Mouse (Mus musculus): ENCODE results near the gene Cracr2b. TPM values are rescaled to one million over a fixed set of nuclear protein-coding genes. Genes with fewer than 3 reads are reported as not detected.

Cracr2b gene
- polyA plus RNA-seq, 3 experiments from 2014 or later: not detected

GRCm38 (mm10) chr7:141491151-141491550 lies 30.3 kb downstream of the Cracr2b start:
- no peak for ATAC-seq

DNA sequence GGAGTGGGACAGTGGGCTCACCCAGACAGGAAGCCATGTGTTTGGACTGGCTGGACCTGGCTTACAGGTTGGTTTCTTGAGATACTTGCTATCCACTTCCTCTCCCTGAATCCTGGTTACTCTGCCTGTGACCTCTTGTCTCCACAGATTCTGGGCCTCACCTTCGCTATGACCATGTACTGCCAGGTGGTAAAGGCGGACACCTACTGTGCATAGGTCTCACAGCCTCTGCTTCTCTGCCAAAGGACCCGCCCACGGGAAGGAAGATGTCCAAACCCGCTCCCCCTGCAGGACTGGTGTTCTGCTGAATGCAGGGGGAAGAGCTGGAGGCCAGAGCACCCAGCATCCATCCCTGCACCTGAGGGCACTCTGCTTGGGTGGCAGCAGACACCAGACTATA lies 31.8 kb downstream of the Cracr2b start:
- no peak for ATAC-seq

- no peak for ATAC-seq
Observed at GRCm38 (mm10) chr7:141493729-141494128, 32.8 kb downstream of the Cracr2b start.

GRCm38 (mm10) chr7:141495379-141495778 lies 34.5 kb downstream of the Cracr2b start:
- ATAC-seq: no peak

DNA sequence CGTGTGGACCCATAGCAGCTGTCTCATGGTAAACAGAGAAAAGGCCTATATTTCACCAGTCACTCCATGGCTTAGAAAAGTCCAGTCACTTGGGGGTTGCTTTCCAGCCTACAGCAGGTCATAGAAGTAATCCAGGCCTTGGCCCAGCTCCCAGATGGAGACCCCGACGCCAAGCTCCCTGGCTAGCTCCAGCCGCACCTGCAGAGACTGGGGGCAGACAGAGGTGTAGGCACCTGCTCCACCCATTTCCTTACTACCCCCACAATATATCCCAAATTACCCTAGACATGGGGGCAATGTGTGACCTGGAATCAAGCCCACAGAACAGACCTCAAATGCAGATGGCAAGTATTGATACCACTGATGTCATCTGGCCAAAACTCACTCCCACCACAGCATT lies 35.0 kb downstream of the Cracr2b start:
- ATAC-seq: no peak

GRCm38 (mm10) chr7:141497600-141497999 lies 36.7 kb downstream of the Cracr2b start:
- no peak for ATAC-seq

DNA sequence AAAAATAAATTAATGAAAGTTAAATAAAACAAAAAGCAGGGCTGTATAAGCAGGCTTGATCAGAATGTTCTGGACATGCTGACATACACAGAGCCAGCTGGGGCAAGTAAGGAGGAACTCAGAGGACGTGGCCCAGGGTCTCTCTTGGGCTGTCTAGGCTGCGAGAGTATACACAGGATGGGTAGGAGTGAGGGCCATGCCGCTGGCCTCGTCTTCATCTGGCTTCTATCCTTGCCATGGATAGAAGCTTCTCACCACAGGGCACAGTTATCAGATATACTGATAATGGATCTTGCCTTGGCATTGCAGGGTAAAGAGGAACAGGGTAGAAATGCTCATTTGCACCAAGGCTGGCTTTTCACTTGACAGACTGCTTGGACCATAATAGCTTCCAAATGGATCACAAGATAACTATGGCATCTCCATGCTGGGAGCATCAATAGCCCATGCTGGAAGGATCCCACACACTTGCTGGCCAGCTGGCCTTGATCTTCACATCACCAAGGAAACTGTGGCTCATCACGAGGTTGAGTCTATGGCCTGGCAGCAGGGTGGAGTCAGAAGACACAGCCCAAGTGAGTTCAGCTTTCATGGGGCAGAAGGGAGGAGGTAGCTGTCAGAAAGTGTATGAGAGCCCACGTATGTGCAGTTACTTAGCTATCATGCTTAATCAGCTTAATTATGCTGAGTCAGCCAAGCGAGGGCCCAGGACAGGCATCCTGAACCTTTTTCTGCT lies 41.1 kb downstream of the Cracr2b start:
- ATAC-seq: no peak

GRCm38 (mm10) chr7:141502556-141502905 lies 41.6 kb downstream of the Cracr2b start:
- ATAC-seq: no peak

- no peak for ATAC-seq
Observed at GRCm38 (mm10) chr7:141506278-141506677, 45.4 kb downstream of the Cracr2b start.

DNA sequence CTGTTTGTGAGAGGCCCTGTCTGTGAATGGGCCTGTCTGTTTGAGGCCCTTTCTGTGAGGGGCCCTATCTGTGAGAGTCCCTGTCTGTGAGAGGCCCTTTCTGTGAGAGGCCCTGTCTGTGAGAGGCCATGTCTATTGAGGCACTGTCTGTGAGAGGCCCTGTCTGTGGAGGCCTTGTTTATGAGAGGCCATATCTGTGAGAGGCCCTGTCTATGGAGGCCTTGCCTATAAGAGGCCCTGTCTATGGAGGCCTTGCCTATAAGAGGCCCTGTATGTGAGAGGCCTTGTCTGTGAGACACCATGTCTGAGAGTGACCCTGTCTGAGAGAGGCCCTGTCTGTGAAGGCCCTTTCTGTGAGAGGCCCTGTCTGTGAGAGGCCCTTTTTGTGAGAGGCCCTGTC lies 47.3 kb downstream of the Cracr2b start:
- no peak for ATAC-seq

- no peak for ATAC-seq
Observed at GRCm38 (mm10) chr7:141510196-141510595, 49.3 kb downstream of the Cracr2b start.

DNA sequence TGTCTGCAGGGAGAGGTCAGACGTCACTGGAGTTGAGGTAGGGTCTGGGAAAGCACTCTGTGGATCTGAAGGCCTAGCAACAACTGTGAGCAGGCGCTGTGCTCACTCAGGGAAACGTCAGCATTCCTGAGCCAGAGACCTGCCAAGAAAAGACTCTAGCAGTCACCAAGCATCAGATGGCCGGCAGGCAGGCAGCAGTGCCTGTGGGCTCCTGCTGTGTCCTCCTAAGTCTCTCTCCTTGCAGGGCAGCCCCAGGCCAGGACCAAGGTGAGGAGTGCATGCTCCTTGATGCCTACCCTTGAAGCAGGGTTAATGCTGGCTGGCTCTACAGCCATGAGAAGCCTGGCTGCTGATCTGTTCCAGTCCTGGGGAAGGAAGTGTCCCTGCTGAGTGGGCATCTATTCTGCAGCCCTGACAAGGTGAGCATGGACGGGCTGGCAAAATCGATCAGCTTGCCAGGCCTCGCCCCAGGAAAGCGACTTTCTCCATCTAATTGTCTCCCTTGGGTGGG lies 49.8 kb downstream of the Cracr2b start:
- ATAC-seq: no peak

Other genes starting within 250 kb of the Cracr2b start
- 10 to 100 TPM in 1 of 3 experiments, 1 to 10 TPM in 2; 4.6 to 11.3 (median 8.5) TPM for gene Lmntd2, start 247.0 kb upstream of the Cracr2b start, polyA plus RNA-seq (2017; shearing (Covaris generic))
- 10 to 100 TPM in 2 of 3 experiments, 1 to 10 TPM in 1; 9.2 to 15.0 (median 13.7) TPM for gene Rassf7, start 245.2 kb upstream of the Cracr2b start, polyA plus RNA-seq (2017; shearing (Covaris generic))
- 10 to 100 TPM; 40.5 to 51.6 (median 46.7) TPM for gene Phrf1, start 232.3 kb upstream of the Cracr2b start, polyA plus RNA-seq (2017; shearing (Covaris generic))
- gene Irf7, start 194.6 kb upstream of the Cracr2b start, polyA plus RNA-seq (2017; shearing (Covaris generic)): 100 to 1,000 TPM in 2 of 3 experiments, 10 to 100 TPM in 1; 95.5 to 112 (median 100) TPM
- not detected for gene Cdhr5, start 184.3 kb upstream of the Cracr2b start, polyA plus RNA-seq (2017; shearing (Covaris generic))
- gene Sct, start 182.0 kb upstream of the Cracr2b start, polyA plus RNA-seq (2017; shearing (Covaris generic)): not detected
- gene Drd4, start 169.1 kb upstream of the Cracr2b start, polyA plus RNA-seq (2017; shearing (Covaris generic)): not detected
- gene Deaf1, start 133.4 kb upstream of the Cracr2b start, polyA plus RNA-seq (2017; shearing (Covaris generic)): 10 to 100 TPM; 17.6 to 37.9 (median 34.6) TPM
- gene Tmem80, start 133.4 kb upstream of the Cracr2b start, polyA plus RNA-seq (2017; shearing (Covaris generic)): 10 to 100 TPM; 27.1 to 41.1 (median 39.1) TPM
- gene Eps8l2, start 122.2 kb upstream of the Cracr2b start, polyA plus RNA-seq (2017; shearing (Covaris generic)): not detected
- gene Taldo1, start 68.9 kb upstream of the Cracr2b start, polyA plus RNA-seq (2017; shearing (Covaris generic)): 100 to 1,000 TPM; 271 to 329 (median 303) TPM
- 100 to 1,000 TPM in 1 of 3 experiments, 10 to 100 TPM in 2; 70.1 to 108 (median 91.4) TPM for gene Gatd1, start 47.0 kb upstream of the Cracr2b start, polyA plus RNA-seq (2017; shearing (Covaris generic))
- gene Cend1, start 31.6 kb upstream of the Cracr2b start, polyA plus RNA-seq (2017; shearing (Covaris generic)): 1 to 10 TPM in 1 of 3 experiments, not detected in 2; 1.7 TPM
- 10 to 100 TPM; 31.4 to 50.6 (median 32.0) TPM for gene Slc25a22, start 23.2 kb upstream of the Cracr2b start, polyA plus RNA-seq (2017; shearing (Covaris generic))
- 10 to 100 TPM in 2 of 3 experiments, 1 to 10 TPM in 1; 5.8 to 11.5 (median 10.3) TPM for gene Pidd1, start 17.1 kb upstream of the Cracr2b start, polyA plus RNA-seq (2017; shearing (Covaris generic))
- 1,000 to 10,000 TPM; 2,239 to 3,896 (median 3,389) TPM for gene Rplp2, start 13.7 kb upstream of the Cracr2b start, polyA plus RNA-seq (2017; shearing (Covaris generic))
- 10 to 100 TPM; 49.4 to 68.0 (median 63.9) TPM for gene Pnpla2, start 5.9 kb upstream of the Cracr2b start, polyA plus RNA-seq (2017; shearing (Covaris generic))
- gene Cd151, start 6.3 kb downstream of the Cracr2b start, polyA plus RNA-seq (2017; shearing (Covaris generic)): 1 to 10 TPM; 6.0 to 8.7 (median 8.5) TPM
- gene Polr2l, start 14.0 kb downstream of the Cracr2b start, polyA plus RNA-seq (2017; shearing (Covaris generic)): 10 to 100 TPM; 15.7 to 24.9 (median 19.9) TPM
- gene Tspan4, start 14.1 kb downstream of the Cracr2b start, polyA plus RNA-seq (2017; shearing (Covaris generic)): 1 to 10 TPM; 1.8 to 3.0 (median 2.4) TPM
- 10 to 100 TPM; 13.2 to 23.6 (median 14.6) TPM for gene Chid1, start 78.8 kb downstream of the Cracr2b start, polyA plus RNA-seq (2017; shearing (Covaris generic))
- 10 to 100 TPM; 12.5 to 16.5 (median 13.6) TPM for gene Ap2a2, start 101.1 kb downstream of the Cracr2b start, polyA plus RNA-seq (2017; shearing (Covaris generic))
- gene Muc6, start 194.2 kb downstream of the Cracr2b start, polyA plus RNA-seq (2017; shearing (Covaris generic)): under 1 TPM; 0.31 to 0.64 (median 0.57) TPM
- gene Muc2, start 229.2 kb downstream of the Cracr2b start, polyA plus RNA-seq (2017; shearing (Covaris generic)): not detected

Measured in inflammation-experienced regulatory T-cells, adult 6 months (primary cell).